Mouse (Mus musculus) mesoderm, embryonic 11.5 days (tissue): Measurements from ENCODE around the gene Dgkg.

Source experiments
- DNase-seq: peaks from one replicate; pipeline ENCODE4 v3.0.0-alpha.2; 2012; ENCODE audit warnings: low read depth, low spot score

The Dgkg gene

GRCm38 (mm10) chr16:22501855-22502254 lies 155.2 kb downstream of the Dgkg start:
- no peak for DNase-seq

GRCm38 (mm10) chr16:22500561-22500960 lies 156.5 kb downstream of the Dgkg start:
- DNase-seq = no peak

- no peak for DNase-seq
These were observed 157.1 kb downstream of the Dgkg start for GRCm38 (mm10) chr16:22499951-22500350.

- no peak for DNase-seq
These were observed 157.6 kb downstream of the Dgkg start for GRCm38 (mm10) chr16:22499447-22499846.

GRCm38 (mm10) chr16:22497976-22498375 lies 159.0 kb downstream of the Dgkg start:
- DNase-seq = no peak

GRCm38 (mm10) chr16:22495259-22495658 lies 161.8 kb downstream of the Dgkg start:
- DNase-seq = no peak

GRCm38 (mm10) chr16:22494815-22495214 lies 162.2 kb downstream of the Dgkg start:
- DNase-seq = no peak

GRCm38 (mm10) chr16:22493396-22493795 lies 163.6 kb downstream of the Dgkg start:
- no peak for DNase-seq

- no peak for DNase-seq
These were observed 165.4 kb downstream of the Dgkg start for GRCm38 (mm10) chr16:22491446-22492166.

GRCm38 (mm10) chr16:22483900-22484299 lies 173.1 kb downstream of the Dgkg start:
- no peak for DNase-seq

GRCm38 (mm10) chr16:22479322-22479721 lies 177.7 kb downstream of the Dgkg start:
- no peak for DNase-seq

GRCm38 (mm10) chr16:22471728-22472127 lies 185.3 kb downstream of the Dgkg start:
- no peak for DNase-seq

GRCm38 (mm10) chr16:22469385-22469784 lies 187.6 kb downstream of the Dgkg start:
- no peak for DNase-seq

- no peak for DNase-seq
These were observed 189.9 kb downstream of the Dgkg start for GRCm38 (mm10) chr16:22467111-22467510.

GRCm38 (mm10) chr16:22466381-22466780 lies 190.6 kb downstream of the Dgkg start:
- no peak for DNase-seq

GRCm38 (mm10) chr16:22462220-22462619 lies 194.8 kb downstream of the Dgkg start:
- DNase-seq = no peak

GRCm38 (mm10) chr16:22461728-22462127 lies 195.3 kb downstream of the Dgkg start:
- DNase-seq = no peak

- DNase-seq = no peak
These were observed 196.1 kb downstream of the Dgkg start for GRCm38 (mm10) chr16:22460960-22461359.

GRCm38 (mm10) chr16:22452082-22452481 lies 204.9 kb downstream of the Dgkg start:
- no peak for DNase-seq

GRCm38 (mm10) chr16:22448093-22448492 lies 208.9 kb downstream of the Dgkg start:
- DNase-seq = no peak

GRCm38 (mm10) chr16:22444786-22445185 lies 212.2 kb downstream of the Dgkg start:
- DNase-seq = no peak

- DNase-seq = no peak
These were observed 214.8 kb downstream of the Dgkg start for GRCm38 (mm10) chr16:22442202-22442601.

- no peak for DNase-seq
These were observed 215.7 kb downstream of the Dgkg start for GRCm38 (mm10) chr16:22441317-22441716.

GRCm38 (mm10) chr16:22440269-22440668 lies 216.8 kb downstream of the Dgkg start:
- peak; percentile 53 for DNase-seq
